26 mouse cellular contexts compared by ENCODE assay signal in genomic region chr1:177525141-177525540, GRCm38 (mm10).
"Had no signal": no experiment of that assay in that cellular context is flagged by ENCODE, and none has a peak within 500 bp of the region (broad histone marks: within the 10 kb centered on the region; RNA-seq: fewer than 3 reads in every experiment).

No protein-coding gene starts in this region.

- H3K27ac ChIP-seq: heart, adult 2 months; heart, embryonic 13.5 days; heart, embryonic 15.5 days; hindbrain, embryonic 13.5 days; hindbrain, embryonic 15.5 days; hindbrain, postnatal 0 days; kidney, embryonic 15.5 days; kidney, postnatal 0 days; left cerebral cortex, adult 2 months; limb, embryonic 13.5 days; liver, embryonic 13.5 days; liver, embryonic 15.5 days had no signal

- H3K9me3 ChIP-seq: heart, embryonic 13.5 days; heart, embryonic 15.5 days; hindbrain, embryonic 13.5 days; hindbrain, embryonic 15.5 days; kidney, embryonic 15.5 days; limb, embryonic 13.5 days; liver, embryonic 13.5 days; liver, embryonic 15.5 days had no signal

- DNase-seq: gastrocnemius, postnatal 14 days; gastrocnemius, postnatal 36 days; heart, adult 2 months; heart, postnatal 14 days; heart, postnatal 36 days; kidney, adult 11 months; kidney, adult 2 months; kidney, adult 9 months; kidney, postnatal 14 days; kidney, postnatal 36 days; layer of hippocampus, adult 9-11 months; liver; liver, embryonic 13.5 days had no signal

- H3K4me3 ChIP-seq: heart, adult 2 months; heart, embryonic 13.5 days; heart, embryonic 15.5 days; hindbrain, embryonic 13.5 days; hindbrain, embryonic 15.5 days; kidney, embryonic 15.5 days; left cerebral cortex, adult 2 months; limb, embryonic 13.5 days; liver, embryonic 13.5 days; liver, embryonic 15.5 days had no signal

- H3K27me3 ChIP-seq: heart, embryonic 13.5 days; heart, embryonic 15.5 days; hindbrain, embryonic 13.5 days; hindbrain, embryonic 15.5 days; kidney, embryonic 15.5 days; limb, embryonic 13.5 days; liver, embryonic 13.5 days; liver, embryonic 15.5 days had no signal

- ATAC-seq: hindbrain, postnatal 0 days; intestine, embryonic 16.5 days had no signal

- H3K36me3 ChIP-seq: heart, embryonic 13.5 days; heart, embryonic 15.5 days; hindbrain, embryonic 13.5 days; hindbrain, embryonic 15.5 days; kidney, embryonic 15.5 days; limb, embryonic 13.5 days; liver, embryonic 13.5 days; liver, embryonic 15.5 days had no signal

- H3K4me2 ChIP-seq: heart, embryonic 11.5 days; heart, embryonic 13.5 days; heart, embryonic 15.5 days; hindbrain, embryonic 13.5 days; hindbrain, embryonic 15.5 days; kidney, embryonic 15.5 days; limb, embryonic 13.5 days; liver, embryonic 11.5 days; liver, embryonic 13.5 days; liver, embryonic 15.5 days had no signal

- H3K9ac ChIP-seq: heart, embryonic 13.5 days; heart, embryonic 15.5 days; hindbrain, embryonic 13.5 days; hindbrain, embryonic 15.5 days; kidney, embryonic 15.5 days; limb, embryonic 13.5 days; liver, embryonic 13.5 days; liver, embryonic 15.5 days had no signal

- H3K4me1 ChIP-seq: heart, embryonic 13.5 days; hindbrain, embryonic 13.5 days; hindbrain, embryonic 15.5 days; kidney, embryonic 15.5 days; limb, embryonic 13.5 days; liver, embryonic 13.5 days; liver, embryonic 15.5 days had no signal
